Mouse (Mus musculus): Measurements from ENCODE around the gene Asic1.
"Not testable (repeated sequence)": the region's sequence is repeated elsewhere in the genome, so short reads cannot be mapped to it uniquely, and the experiment has no call there.

Asic1 gene

GRCm38 (mm10) chr15:99691976-99692375 lies 21.8 kb downstream of the Asic1 start:
- in situ Hi-C loops (cut with MboI; ENCODE audit: low pct_unique_long_range_greater_than_20kb in 1 of 2, low sequenced_read_pairs in 2 of 2, unreplicated experiment in 1 of 2) = no loop called here

- in situ Hi-C loops (cut with MboI; ENCODE audit: low pct_unique_long_range_greater_than_20kb in 1 of 2, low sequenced_read_pairs in 2 of 2, unreplicated experiment in 1 of 2) = no loop called here
Measured at GRCm38 (mm10) chr15:99697309-99697708, 27.1 kb downstream of the Asic1 start.

GRCm38 (mm10) chr15:99698533-99699085 lies 28.4 kb downstream of the Asic1 start:
- in situ Hi-C loops (cut with MboI; ENCODE audit: low pct_unique_long_range_greater_than_20kb in 1 of 2, low sequenced_read_pairs in 2 of 2, unreplicated experiment in 1 of 2) = no loop called here

GRCm38 (mm10) chr15:99699715-99700114 lies 29.5 kb downstream of the Asic1 start:
- in situ Hi-C loops (cut with MboI; ENCODE audit: low pct_unique_long_range_greater_than_20kb in 1 of 2, low sequenced_read_pairs in 2 of 2, unreplicated experiment in 1 of 2) = no loop called here

DNA sequence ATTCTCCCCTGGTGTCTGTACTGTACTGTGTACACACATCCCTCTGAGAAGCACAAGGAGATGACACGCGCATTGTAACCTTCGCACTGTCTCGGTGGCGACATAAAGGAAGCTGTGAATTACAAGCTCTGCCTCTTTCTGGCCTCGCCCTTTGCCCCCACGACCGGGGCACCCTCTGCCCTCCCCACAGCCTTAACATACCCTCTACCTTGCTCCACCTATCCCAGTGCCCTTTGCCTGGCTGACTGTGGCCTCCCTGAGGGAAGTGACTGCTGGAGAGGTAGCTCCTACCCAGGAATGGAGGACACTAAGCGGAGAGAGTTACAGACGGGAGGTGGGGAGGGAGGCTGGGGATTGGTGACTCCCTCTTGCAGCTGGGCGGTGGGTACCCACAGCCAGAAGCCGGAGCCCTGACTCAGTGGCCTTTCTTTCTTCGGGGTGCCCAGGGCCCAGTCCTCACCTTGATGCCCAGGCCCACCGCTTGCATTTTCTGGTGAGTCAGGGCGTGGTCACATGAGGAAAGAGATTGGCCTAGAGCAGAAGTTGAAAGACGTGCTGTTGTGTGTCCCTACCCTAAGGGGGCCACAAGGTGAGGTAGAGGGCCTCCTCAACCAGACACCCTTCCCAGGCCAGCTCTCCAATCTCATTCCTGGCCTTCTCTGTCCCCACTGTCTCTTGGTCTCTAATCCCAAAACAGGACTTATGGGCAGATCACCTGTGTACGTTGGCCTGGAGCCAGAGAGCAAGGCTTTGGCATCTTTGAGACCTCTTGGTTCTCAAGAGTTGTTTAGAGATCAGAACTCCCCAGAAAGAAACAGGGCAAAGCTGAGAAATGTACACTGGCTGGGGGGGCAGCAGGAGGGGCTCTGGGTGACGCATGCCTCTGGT lies 30.3 kb downstream of the Asic1 start:
- in situ Hi-C loops (cut with MboI; ENCODE audit: low pct_unique_long_range_greater_than_20kb in 1 of 2, low sequenced_read_pairs in 2 of 2, unreplicated experiment in 1 of 2) = no loop called here

DNA sequence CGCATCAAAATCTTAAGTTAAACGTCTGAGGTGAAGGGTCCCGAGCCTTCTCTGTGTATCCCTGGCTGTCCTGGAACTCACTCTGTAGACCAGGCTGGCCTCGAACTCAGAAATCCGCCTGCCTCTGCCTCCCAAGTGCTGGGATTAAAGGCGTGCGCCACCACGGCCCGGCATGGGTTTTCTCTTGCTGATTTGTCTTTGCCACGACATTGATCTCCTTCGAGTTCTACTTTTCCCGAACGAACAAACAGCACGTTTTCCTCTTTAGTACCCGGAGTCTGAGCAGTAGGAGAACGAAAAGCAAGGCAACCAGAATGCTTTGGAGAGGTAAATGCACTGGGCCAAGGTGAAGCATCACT lies 31.5 kb downstream of the Asic1 start:
- in situ Hi-C loops (cut with MboI; ENCODE audit: low pct_unique_long_range_greater_than_20kb in 1 of 2, low sequenced_read_pairs in 2 of 2, unreplicated experiment in 1 of 2) = not testable (repeated sequence)

DNA sequence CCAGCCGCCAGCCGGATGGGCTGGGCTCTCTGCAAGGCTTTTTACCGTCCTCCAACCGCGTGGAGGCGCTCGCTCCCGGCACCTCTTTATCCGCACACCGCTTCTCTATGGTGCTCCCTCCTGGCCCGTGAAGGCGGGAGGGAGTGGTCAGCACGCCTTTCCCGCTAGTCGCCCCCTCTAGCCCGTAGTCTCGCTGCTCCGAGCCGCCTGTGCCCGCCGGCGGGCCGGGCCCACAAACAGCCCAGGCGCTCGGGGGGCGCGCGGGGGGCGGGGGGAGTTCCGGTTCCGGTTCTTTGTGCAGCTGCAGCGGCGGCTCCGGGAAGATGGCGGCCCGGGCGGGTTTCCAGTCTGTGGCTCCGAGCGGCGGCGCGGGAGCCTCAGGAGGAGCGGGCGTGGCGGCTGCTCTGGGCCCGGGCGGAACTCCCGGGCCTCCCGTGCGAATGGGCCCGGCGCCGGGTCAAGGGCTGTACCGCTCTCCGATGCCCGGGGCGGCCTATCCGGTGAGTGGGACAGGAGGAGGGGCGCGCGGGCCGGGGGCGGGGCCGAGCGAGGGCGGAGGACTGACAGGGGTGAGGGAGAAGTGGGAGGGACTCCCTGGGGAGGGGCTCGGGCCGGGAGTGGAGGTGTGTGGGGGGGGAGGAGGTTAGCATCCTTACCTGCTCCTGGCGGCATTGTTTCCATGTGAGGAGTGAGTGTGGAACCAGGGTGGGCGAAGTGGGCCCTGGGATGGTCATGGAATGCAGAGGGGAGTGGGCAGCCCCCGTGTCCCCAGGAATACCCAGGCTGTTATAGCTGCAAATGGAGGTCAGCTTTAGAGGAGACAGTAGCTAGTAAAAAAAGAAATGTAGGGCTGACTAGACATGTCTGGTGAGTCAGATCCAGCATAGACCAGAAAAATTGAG lies 32.1 kb downstream of the Asic1 start, which contains the start of gene Smarcd1:
Gene Smarcd1 (plus strand): TSS at position 131 of the 902 bp plus-strand sequence.
- in situ Hi-C loops (cut with MboI; ENCODE audit: low pct_unique_long_range_greater_than_20kb in 1 of 2, low sequenced_read_pairs in 2 of 2, unreplicated experiment in 1 of 2) = no loop called here

GRCm38 (mm10) chr15:99703104-99703503 lies 32.9 kb downstream of the Asic1 start:
- in situ Hi-C loops (cut with MboI; ENCODE audit: low pct_unique_long_range_greater_than_20kb in 1 of 2, low sequenced_read_pairs in 2 of 2, unreplicated experiment in 1 of 2) = no loop called here

DNA sequence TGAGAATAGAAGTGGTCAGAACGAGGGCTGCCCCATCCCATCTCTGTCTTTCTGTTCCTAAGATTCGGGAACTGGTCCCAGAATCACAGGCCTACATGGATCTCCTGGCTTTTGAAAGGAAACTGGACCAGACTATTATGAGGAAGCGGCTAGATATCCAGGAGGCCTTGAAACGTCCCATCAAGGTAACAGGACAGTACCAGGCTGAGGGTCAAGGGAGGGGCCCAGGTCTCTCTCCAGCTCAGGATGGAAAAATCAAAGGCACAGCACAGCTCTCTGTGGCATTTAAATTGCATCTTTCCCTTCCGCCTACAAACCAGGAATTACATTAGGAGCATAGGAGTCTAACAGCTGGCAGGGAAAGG lies 33.5 kb downstream of the Asic1 start:
- in situ Hi-C loops (cut with MboI; ENCODE audit: low pct_unique_long_range_greater_than_20kb in 1 of 2, low sequenced_read_pairs in 2 of 2, unreplicated experiment in 1 of 2) = no loop called here

DNA sequence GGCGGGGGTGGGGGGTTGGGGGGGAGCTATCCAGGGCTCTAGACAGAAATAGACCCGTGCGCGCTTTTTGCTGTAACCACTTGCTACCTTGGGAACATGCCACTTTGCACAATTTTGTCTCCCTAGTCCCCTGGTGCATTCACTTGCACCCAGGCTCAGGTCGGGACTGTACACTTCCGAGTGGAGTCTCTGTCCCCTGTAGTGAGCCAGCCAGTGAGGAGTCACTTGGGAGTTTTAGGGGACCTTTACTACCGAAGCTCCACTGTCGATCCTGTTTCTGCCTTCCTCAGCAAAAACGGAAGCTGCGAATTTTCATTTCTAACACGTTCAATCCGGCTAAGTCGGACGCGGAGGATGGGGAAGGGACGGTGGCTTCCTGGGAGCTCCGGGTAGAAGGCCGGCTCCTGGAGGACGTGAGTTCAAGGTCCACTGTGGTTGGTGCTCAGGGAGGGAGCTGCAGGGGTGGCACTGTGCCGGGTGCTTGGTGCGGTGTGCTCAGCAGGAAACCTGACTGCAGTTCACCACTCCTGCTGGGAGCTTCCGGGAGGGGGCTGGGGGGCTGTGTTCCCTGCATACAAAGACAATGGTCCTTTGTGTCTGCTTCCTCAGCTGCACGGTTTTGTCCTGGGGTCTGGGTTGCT lies 34.0 kb downstream of the Asic1 start:
- in situ Hi-C loops (cut with MboI; ENCODE audit: low pct_unique_long_range_greater_than_20kb in 1 of 2, low sequenced_read_pairs in 2 of 2, unreplicated experiment in 1 of 2) = no loop called here

- in situ Hi-C loops (cut with MboI; ENCODE audit: low pct_unique_long_range_greater_than_20kb in 1 of 2, low sequenced_read_pairs in 2 of 2, unreplicated experiment in 1 of 2) = no loop called here
Measured at GRCm38 (mm10) chr15:99704881-99705280, 34.7 kb downstream of the Asic1 start.

DNA sequence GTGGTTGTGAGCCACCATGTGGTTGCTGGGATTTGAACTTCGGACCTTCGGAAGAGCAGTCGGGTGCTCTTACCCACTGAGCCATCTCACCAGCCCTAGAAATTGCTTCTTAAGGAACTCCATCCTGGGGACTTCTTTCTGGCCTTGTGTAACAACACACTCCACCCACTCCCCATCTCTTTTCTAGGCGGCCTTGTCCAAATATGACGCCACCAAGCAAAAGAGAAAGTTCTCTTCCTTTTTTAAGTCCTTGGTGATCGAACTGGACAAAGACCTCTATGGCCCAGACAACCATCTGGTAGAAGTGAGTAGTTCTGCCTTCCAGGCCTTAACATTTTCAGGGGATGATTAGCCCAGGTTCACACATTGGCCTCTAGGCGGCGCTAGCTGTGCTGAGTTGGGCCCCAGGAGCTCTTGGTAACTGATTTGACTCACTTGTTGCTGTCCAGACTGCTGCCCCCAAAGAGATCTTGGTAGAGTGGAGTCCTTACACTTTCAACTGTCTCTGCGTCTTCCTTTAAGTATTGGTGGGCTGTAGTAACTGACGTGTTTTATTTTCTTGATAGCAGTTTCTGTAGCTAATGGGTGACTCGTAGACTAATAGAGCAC lies 35.4 kb downstream of the Asic1 start, which contains the start of gene Gm17349:
Gene Gm17349 (minus strand): TSS at position 51 of the 609 bp plus-strand sequence.
- in situ Hi-C loops (cut with MboI; ENCODE audit: low pct_unique_long_range_greater_than_20kb in 1 of 2, low sequenced_read_pairs in 2 of 2, unreplicated experiment in 1 of 2) = no loop called here

DNA sequence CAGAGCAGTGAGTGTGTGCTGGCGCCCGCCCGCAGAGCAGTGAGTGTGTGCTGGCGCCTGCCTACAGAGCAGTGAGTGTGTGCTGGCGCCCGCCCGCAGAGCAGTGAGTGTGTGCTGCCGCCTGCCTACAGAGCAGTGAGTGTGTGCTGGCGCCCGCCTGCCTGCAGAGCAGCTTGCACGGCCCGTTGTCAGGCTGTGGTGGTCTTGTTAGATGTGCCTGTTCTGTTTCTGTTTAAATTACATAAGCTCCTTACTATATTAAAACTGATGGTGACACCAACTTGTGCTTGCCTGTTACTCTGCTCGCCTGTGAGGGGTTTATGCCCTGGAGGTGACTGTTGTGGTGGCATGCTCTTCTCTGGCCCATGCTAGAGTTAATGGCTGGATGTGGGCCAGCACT lies 38.0 kb downstream of the Asic1 start:
- in situ Hi-C loops (cut with MboI; ENCODE audit: low pct_unique_long_range_greater_than_20kb in 1 of 2, low sequenced_read_pairs in 2 of 2, unreplicated experiment in 1 of 2) = no loop called here

DNA sequence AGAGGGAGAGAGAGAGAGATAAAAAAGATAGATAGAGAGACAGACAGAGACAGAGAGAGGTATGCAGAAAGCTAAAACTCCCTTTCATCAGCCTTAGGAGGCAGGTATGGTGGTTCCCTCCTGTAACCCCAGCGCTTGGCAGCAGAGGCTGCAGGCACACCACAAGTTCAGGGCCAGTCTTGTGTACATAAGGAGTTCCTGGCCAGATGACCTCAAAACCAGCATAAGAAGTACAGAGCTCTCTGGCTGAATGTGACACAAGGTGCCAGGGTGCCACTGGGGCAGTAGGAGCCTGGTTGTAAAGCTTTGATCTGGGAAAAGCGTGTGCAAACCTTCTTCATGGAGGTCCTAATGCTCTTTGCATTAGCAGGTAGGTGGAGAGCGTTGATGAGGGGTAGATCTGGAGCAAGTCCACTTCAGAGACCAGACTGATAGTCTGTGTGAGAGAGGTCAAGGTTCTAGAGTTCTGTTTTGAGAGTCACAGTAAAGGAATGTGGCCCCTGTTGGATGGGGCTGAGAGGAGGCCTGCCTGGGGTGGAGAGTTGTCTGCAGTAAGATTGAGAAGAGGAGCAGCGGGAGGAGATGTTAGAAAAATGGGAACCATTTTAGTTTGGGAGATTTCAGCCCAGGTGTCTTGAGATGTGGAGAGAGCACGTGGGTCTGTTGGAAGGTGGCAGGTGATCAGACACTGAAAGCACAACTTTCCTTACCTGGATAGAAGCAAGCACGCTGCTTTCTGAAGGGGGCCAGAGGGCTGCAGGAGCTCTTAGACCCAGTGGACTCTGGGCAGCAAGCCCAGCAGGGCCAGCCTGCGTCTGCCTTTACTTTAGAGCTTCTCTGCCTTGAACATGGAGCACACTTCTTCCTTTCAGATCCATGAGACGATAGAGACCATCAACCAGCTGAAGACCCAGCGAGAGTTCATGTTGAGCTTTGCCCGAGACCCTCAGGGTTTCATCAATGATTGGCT lies 40.3 kb downstream of the Asic1 start:
- in situ Hi-C loops (cut with MboI; ENCODE audit: low pct_unique_long_range_greater_than_20kb in 1 of 2, low sequenced_read_pairs in 2 of 2, unreplicated experiment in 1 of 2) = no loop called here

DNA sequence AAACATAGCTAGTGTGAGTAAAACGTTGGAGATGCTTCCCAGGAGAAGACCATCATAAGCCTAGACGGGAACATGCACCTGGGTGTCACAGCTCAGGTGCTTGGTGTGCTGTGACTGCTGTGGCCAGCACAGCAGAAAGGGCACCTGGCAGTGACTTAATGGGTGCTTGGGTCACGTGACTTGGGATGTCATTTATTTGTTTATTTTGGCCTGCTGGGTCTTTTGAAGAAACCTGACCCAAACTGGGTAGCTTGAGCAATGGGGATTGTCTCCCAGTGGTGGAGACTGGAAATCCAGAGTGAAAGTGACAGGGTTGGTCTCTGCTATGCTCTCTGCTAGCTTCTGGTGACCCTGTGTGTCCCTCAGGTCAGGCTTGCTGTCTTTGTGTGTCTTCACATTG lies 41.3 kb downstream of the Asic1 start:
- in situ Hi-C loops (cut with MboI; ENCODE audit: low pct_unique_long_range_greater_than_20kb in 1 of 2, low sequenced_read_pairs in 2 of 2, unreplicated experiment in 1 of 2) = no loop called here

DNA sequence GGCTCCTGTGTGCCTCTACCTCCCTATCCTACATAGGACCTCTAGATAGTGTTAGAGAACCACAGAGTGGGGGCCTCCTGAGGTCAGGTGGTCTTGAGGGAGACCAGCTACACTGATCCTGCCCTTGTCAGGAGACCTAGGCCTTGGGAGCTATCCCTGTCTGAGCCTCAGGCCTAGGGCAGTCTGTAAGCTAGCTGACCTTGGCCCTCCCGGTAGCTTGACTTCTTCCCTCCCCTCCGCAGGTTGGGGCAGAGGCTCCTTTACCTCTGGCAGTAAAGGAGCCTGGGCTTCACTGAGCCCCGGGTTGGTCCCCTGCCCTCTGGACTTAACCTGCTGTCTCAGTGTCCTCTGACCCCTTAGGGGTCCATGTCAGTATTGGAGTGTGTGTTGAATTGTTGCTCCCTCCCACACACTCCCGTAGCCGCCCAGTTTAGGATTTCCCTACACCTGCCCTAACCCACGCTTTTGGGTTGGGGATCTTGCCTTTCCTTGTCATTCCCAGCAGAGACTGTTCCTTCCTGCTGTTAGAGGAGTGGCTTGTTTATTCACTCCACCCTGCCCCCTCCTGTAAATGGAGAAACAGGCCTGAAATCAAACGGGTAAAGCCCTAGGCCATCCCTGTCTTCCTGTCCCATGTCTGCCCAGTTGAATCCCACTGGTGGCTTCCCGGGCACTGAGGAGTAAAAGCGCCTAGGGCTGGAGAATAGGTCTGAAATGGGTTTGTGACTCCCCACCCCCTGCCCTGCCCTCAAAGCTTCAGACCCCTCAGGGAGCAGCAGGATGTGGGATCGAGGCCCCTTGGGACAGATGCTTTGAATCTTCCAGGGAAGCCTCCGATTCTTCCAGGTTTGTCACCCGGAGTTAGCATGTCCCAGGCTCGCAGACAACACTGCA lies 42.7 kb downstream of the Asic1 start:
- in situ Hi-C loops (cut with MboI; ENCODE audit: low pct_unique_long_range_greater_than_20kb in 1 of 2, low sequenced_read_pairs in 2 of 2, unreplicated experiment in 1 of 2) = no loop called here

Measured in mouse embryonic stem cell (cell line).